Mouse (Mus musculus) brain, embryonic 14.5 days (tissue): ENCODE data around the gene Tcte1. TPM values are rescaled to one million over a fixed set of nuclear protein-coding genes. Genes with fewer than 3 reads are reported as not detected.

ENCODE experiments used
- DNase-seq: peaks from one replicate; pipeline ENCODE4 v3.0.0-alpha.2; 2011; ENCODE audit warnings: low read depth
- CTCF ChIP-seq: fragments of 200-500 bp; IDR thresholded peaks from 2 replicates; pipeline ENCODE4 v1.5.1; 2012; ENCODE audit warnings: inconsistent platforms, mild to moderate bottlenecking, moderate library complexity, borderline replicate concordance; ENCODE audit not compliant: insufficient read depth, insufficient read length; ENCODE audit errors: extremely low read depth
- POLR2A ChIP-seq: fragments of 200-500 bp; IDR thresholded peaks from 2 replicates; pipeline ENCODE4 v1.6.1; 2012; ENCODE audit warnings: mild to moderate bottlenecking, inconsistent platforms, borderline replicate concordance; ENCODE audit not compliant: poor library complexity, insufficient read depth, insufficient read length, severe bottlenecking; ENCODE audit errors: extremely low read depth
- polyA plus RNA-seq: library from polyadenylated mRNA; depleted of rRNA; stranded (reverse); fragments of >200 nt; gene quantifications from 2 replicates; pipeline ENCODE4 v1.2.3, GENCODE M21; 2012

The Tcte1 gene
- polyA plus RNA-seq, 1 experiment, result 0.92 TPM

DNA sequence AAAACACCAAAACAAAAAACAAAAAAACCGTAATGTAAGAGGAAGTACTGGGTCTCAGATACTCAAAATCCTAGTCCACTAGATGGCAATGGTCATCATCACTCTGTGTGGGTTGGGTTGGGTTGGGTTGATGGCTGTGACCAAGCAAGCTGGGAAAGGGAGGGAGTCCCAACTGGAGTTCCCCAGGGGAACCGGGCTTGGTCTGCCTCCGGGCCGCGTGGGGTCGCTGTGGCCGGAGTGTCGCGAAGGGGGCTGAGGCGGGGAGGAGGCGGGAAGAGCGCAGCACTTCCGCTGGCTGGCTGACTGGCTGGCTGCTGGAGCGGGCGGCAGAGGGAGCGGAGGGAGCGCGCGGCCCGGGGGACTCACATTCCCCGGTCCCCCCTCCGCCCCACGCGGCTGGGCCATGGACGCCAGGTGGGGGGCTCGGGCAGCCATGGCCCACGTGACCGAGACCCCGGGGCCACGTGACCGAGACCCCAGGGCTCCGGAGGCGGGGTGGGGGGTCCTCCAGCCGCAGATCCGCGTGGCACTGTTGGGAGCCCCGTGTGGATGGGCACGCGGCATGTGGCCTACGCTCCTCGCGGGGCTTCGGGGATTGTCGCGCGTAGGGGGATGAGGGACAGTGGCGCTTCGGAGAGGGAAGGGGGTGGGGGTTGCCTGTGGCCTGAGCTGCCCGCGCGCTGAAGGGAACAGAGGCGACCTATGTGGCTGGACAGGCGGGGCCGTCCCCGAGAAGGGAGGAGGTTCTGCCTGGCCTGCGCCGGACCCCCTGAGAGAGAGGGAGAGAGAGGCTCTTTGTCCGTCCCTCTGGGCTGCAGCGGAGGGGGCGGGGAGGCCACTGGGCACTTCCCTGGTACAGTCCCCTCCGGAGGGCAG is 40.7 kb downstream of the Tcte1 start, which contains the start of gene Slc35b2:
Slc35b2 (plus strand) TSS at position 220 of the 876 bp plus-strand sequence.
- TF ChIP-seq POLR2A (peak; percentile 83), CTCF (peak; percentile 83)
- peak; percentile 97 for DNase-seq

DNA sequence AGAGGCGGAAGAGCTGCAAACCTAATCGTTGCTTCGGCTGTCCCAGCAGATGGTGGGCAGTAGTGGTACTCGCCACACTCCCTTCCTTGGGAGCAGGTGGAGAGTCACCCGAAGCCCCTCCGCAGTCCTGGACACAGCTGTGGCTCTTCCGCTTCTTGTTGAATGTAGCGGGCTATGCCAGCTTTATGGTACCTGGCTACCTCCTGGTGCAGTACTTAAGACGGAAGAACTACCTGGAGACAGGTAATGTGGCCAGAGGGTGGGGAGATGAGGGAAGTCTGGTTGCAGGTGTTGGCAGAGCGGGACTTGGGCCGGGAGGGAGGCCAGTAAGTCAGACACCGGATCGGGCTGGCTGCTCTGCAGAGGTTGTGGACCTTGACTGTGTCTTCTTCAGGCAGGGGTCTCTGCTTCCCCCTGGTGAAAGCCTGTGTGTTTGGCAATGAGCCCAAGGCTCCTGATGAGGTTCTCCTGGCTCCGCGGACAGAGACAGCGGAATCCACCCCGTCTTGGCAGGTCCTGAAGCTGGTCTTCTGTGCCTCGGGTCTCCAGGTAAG is 41.4 kb downstream of the Tcte1 start:
- no peak for DNase-seq
- TF ChIP-seq CTCF (no peak), POLR2A (no peak)

DNA sequence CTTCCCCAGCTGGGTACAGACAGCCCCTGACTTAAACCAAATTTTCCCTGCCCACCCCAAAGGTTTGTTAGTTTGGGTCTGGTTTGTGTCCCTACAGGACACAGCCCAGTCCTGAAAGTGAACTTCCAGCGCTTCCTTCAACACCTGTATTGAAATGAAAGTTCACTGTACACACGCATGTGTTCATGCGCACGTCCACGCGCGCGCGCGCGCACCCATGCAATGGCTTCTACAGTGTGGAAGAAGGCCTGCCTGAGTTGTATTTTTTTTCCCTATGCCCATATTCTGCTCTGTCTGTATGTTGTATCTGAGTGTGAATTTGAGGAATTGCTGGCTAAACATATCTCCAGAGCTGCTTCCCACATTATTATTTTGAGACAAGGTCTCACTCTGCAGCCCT is 41.9 kb downstream of the Tcte1 start:
- TF ChIP-seq CTCF, result no peak
- no peak for TF ChIP-seq POLR2A

DNA sequence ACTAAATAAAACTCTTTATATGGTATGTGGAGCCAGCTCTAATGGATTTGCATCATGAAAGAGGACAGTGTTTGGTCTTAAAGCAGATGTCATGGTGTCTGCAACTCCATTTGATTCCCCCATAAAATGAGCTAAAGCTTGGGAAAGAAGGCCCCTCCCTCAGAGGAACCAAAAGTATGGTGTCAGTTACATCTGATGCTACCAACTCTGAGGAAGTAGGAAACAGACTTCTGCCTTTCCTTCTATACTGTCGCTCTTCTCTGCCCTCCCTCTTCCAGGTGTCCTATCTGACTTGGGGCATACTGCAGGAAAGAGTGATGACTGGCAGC is 42.8 kb downstream of the Tcte1 start:
- TF ChIP-seq CTCF (no peak), POLR2A (no peak)
- no peak for DNase-seq

More for the DNA sequence above, 41.9 kb downstream of the Tcte1 start:
- no peak for DNase-seq

DNA sequence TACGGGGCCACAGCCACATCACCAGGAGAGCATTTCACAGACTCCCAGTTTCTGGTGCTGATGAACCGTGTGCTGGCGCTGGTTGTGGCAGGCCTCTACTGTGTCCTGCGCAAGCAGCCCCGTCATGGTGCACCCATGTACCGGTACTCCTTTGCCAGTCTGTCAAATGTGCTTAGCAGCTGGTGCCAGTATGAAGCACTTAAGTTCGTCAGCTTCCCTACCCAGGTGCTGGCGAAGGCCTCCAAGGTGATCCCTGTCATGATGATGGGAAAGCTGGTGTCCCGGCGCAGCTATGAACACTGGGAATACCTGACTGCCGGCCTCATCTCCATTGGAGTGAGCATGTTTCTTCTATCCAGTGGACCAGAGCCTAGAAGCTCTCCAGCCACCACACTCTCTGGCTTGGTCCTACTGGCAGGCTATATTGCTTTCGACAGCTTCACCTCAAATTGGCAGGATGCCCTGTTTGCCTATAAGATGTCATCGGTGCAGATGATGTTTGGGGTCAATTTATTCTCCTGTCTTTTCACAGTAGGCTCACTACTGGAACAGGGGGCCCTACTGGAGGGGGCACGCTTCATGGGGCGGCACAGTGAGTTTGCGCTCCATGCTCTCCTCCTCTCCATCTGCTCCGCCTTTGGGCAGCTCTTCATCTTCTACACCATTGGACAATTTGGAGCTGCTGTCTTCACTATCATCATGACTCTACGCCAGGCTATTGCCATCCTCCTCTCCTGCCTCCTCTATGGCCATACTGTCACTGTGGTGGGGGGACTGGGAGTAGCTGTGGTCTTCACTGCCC is 43.3 kb downstream of the Tcte1 start:
- no peak for DNase-seq
- TF ChIP-seq POLR2A, result no peak
- TF ChIP-seq CTCF, result no peak

DNA sequence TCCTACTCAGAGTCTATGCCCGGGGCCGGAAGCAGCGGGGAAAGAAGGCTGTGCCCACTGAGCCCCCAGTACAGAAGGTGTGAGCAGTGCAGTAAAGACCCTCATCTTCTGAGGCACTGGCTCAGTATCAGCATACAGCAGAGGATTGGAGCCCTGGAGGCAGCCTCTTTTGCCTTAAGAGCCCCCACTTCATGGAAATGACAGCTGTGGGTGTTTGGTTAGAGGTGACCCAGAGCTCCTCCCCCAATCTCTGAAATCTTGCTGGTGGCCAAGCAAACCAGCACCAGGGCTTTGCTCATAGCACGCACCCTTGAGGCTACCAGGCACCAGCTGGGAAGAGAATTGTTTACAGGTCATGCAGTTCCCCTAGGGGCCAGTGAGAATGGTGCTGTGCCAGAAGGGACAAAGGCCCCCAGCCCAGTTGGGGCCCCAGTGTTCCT is 43.9 kb downstream of the Tcte1 start:
- no peak for TF ChIP-seq POLR2A
- no peak for TF ChIP-seq CTCF
- DNase-seq, result no peak

DNA sequence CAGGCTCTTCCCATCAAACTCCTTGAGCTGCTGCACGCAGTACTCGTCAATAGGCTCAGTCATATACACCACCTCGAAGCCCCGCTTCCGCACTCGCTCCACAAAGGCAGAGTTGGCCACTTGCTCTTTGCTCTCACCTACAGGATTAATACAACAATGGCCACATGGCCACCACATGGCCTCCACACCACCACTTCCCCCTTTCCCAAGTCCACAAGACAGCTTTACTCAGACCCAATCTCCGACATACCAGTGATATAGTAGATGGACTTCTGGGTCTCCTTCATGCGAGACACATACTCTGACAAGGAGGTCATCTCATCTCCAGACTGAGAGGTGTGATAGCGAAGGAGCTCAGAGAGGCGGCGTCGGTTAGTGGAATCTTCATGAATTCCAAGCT is 45.8 kb downstream of the Tcte1 start:
- no peak for TF ChIP-seq POLR2A
- no peak for TF ChIP-seq CTCF
- DNase-seq, result no peak

DNA sequence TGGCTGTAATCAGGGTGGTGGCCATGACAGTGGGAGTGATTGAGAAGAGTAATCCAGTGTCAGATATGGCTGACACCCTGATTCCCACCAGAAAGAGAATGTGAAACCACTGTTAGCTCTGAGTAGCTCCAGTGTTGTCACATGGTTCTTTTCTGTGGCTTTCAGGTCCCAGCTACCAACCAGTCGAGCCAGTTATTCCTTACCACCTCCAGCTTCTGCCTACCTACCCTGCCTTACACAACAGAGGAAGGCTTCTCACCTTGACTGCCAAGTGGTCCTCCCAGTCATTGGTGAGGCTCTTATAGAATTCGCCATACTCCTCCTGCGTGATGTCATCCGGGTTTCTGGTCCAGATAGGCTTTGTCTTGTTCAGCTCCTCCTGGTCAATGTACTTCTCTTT is 46.8 kb downstream of the Tcte1 start:
- no peak for DNase-seq
- TF ChIP-seq POLR2A, result no peak
- no peak for TF ChIP-seq CTCF

DNA sequence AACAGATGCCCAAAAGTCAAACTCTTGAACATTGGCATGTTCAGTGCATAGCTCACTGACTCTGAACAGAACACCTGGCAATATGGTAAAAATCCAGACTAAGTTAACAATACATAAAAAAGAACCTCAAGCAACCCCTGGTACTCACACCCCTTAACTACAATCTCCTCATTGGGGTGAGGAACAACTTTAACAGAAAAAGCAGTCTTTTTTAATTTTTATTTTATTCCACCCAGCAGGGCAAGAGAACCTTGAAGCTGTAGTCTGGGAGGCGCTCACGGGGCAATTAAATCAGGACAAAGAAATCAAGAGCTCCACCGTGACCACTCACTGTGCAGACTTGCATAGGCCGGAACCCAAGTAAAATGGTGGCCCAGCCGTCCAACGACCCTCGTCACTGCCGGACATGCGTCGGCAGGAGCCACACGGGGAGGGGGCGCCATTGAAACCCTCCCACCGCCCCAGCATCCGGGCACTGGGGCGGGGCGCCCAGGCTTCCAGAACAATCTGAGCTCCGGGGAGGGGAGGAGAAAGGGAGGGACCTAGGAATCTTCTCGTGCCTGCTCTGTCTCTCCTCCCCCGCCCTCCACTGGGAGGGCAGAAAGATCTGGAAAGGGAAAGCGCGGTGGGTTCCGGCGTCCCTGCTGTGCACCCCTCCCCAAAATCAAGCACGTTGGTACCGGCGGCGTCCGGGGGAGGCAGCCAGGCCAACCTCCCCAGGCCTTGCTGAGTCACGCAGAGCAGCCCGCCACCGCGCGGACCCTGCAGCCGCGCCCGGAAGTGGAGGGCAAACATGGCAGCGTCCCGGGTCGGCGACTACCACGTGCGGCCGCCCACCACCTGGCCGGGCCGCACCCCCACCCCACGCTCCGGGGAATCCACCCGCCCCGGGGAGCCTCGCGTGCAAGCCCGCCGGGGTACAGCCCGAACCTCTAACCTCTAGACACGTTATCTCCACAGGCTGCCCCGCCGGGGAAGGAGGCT is 49.2 kb downstream of the Tcte1 start:
- DNase-seq, result peak; percentile 95
- TF ChIP-seq POLR2A, result no peak; the same call in 1 of the 2 replicates
- TF ChIP-seq CTCF, result no peak

DNA sequence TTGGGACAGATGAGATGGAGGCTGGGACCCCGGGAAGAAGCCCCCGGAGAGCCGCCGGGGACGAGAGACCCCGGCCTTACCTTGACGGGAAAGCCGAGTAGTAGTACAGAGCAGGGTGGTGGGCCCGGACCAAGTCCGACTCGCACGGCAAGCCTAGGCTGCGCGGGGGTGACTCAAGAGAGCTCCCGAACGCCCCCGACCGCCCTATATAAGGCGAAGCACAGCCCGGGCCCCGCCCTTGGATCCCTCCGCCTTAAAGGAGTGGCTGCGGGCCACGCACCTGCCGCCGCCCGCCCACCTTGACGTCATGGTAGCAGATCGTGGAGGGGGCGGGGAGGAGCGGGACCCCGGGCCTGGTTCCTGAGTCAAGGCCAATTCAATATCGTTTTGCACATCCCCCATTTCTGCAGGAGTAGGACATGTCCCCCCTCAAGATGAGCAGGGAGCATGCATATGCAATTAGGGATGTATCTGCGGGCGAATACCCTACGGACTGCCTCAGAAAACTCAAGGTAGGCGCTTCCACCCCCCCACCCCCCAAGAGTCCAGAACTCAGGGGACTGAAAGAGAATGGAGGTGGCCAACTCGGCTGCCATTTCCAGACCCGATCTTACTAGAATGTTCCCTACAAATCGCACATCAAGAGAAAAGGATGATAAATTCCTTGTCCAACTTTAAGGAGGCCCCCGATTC is 50.0 kb downstream of the Tcte1 start, which contains the start of gene Hsp90ab1:
Hsp90ab1 (minus strand) TSS at position 185 of the 693 bp plus-strand sequence.
- DNase-seq, result peak; percentile 99

More for the DNA sequence above, 50.0 kb downstream of the Tcte1 start, which contains the start of gene Hsp90ab1:
- peak; percentile 98; the same call in 1 of the 2 replicates for TF ChIP-seq POLR2A
- TF ChIP-seq CTCF, result no peak
